Mouse (Mus musculus) testis, adult 2 months (tissue): ENCODE results near the gene Gm5862.
"Not testable (repeated sequence)": the region's sequence is repeated elsewhere in the genome, so short reads cannot be mapped to it uniquely, and the experiment has no call there.

Experiments
- CTCF ChIP-seq: fragments of 200-500 bp; IDR thresholded peaks from 2 replicates; pipeline ENCODE4 v1.5.1; 2012; ENCODE audit warnings: low read depth, mild to moderate bottlenecking, inconsistent platforms, low read length, moderate library complexity; ENCODE audit not compliant: control insufficient read depth, insufficient read depth, insufficient replicate concordance
- POLR2A ChIP-seq: fragments of 200-500 bp; IDR thresholded peaks from 2 replicates; pipeline ENCODE4 v1.6.1; 2012; ENCODE audit warnings: low read depth, mild to moderate bottlenecking, inconsistent platforms, low read length, moderate library complexity; ENCODE audit not compliant: control insufficient read depth

DNA sequence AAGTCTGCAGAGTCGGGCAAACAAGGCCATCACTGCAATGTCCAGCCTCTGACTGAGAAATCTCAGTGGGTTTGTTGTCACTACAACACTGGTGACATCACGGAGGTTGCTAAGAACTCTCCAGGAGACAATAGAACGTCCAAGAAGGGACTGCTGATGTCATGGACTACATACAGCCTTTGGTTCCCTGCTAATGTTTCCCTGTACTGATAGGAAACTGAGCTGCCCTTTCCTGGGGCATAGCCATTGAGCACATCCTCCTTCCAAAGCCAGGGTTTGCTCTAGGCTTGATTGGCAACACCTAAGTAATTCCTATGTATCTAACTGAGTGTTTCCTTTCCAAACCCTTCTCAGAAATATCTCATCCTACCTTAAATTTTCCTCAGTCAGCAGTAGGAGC lies 34.2 kb downstream of the Gm5862 start, which contains the start of gene Gm21698:
- TF ChIP-seq CTCF, POLR2A: not testable (repeated sequence)
